Mouse (Mus musculus) neutrophil, adult 5-6 weeks (primary cell): ENCODE data around the gene Nectin1. TPM values are rescaled to one million over a fixed set of nuclear protein-coding genes. Genes with fewer than 3 reads are reported as not detected.

Source experiments
- ATAC-seq: fragments of 151-379, 151-347 bp; 2 replicates; pipeline ENCODE4 v1.8.0; 2017; ENCODE audit warnings: mild to moderate bottlenecking, moderate TSS enrichment; ENCODE audit not compliant: insufficient number of reproducible peaks, poor library complexity, low FRiP score, severe bottlenecking; ENCODE audit errors: extremely low read depth
- total RNA-seq: library from RNA; stranded (forward); fragments of 200-1000 nt; gene quantifications from 2 replicates; pipeline ENCODE4 v1.2.3, GENCODE M21; 2017

Nectin1 gene
- total RNA-seq, 1 experiment from 2014 or later = 2.6 TPM

- ATAC-seq = no peak
Observed at GRCm38 (mm10) chr9:43757225-43757624, 13.4 kb downstream of the Nectin1 start.

DNA sequence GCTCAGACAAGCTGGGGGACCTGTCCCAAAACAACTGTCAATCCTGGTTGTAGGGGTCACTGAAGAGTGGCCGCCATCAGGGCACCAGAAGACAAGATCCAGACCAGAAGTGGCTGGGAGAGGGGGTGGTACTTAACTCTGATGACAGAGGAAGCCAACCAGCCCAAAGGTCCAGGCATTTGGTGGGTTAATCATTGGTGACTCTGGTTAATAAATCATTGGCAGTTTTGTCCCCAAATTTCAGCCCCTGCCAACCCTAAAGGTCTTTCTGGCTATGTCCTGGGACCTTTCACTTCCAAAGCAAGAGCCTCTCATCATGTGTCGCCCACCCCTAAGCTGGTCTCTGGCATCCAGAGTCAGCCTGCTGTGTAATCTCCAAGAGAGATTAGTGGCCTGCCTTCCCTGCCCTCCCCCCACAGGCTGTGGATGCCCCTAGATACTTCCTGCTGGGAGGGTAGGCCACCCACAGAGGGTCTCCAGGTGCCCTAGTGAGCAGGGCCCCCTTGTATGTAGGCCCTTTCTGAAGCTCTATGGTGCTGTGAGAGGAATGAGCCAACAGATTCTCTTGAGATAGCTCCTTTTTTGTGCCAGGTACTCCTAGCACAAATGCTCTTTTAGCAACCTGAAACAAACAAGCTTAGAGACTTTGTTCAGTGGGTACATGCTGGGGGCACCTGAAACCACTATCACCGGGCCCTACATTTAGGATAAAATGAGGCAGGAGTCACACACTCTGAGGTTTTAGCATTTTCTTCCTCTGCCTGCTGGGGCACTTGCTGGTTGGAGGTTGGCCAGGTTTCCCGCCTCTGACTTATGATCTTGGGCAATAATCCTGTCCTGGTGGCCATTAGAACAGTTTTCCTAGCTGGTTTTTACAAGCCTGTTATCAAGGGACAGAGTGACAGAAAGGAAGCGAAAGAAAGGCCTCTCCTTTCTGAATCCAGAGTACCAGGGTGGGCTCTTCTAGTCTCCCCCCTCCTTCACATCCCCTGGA is 14.5 kb downstream of the Nectin1 start:
- no peak for ATAC-seq

GRCm38 (mm10) chr9:43760078-43760477 is 16.3 kb downstream of the Nectin1 start:
- no peak for ATAC-seq

GRCm38 (mm10) chr9:43761181-43761820 is 17.5 kb downstream of the Nectin1 start:
- no peak for ATAC-seq

DNA sequence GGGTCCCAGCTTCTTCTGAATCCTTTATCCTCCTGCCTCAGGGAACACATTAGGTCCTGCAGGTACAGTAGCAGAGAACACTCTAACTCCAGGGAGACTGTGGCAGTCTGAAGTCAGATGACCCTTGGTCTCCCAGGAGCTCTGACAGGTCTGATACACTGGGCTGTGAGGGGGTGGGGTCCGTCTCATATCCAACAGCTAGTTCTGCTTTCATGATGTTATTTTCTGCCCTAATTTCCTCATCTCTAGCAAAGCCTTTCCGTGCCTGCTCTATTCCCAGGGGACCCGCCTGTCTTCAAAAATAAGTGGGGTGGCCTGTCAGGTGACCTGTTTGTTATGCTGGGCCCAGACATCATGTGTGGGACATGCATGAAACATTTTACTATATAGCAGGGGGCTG is 18.2 kb downstream of the Nectin1 start:
- peak; percentile 20; the same call in 1 of the 2 replicates for ATAC-seq

DNA sequence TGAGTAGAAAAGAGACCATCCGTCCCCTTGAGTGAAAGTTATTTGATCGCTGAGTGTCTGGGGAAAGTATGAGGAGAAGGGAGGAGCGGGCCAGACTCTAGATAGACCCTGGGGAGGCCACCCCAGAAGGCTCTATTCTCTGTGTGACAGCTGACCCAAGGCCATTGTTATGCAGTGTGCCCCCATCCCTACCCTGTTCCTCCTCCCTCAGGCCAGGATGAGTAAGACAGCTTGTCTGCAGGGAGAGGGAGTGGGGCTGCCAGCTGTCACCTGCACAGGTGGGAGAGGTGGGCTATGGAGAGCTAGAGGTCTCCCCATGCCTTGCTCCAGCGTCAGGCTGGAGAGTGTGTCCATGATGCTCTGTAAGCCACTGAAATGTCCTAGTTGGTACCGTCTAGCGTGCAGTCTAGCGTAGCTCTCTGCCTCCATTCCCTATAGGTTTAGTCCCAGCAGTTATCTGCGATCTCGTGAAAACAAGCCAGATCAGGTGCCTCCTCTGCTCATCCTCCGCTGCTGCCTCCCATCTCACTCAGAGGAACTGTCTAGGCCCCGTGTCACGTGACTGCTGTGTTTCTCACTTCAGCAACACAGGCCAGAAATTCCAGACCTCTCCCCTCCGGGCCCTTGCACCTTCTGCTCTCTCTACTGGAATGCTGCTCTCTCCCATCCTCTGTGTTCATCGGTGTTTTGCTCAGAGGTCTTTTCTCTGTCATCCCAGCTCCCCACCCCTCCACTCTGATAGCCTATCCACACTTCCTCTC is 21.8 kb downstream of the Nectin1 start:
- no peak for ATAC-seq

DNA sequence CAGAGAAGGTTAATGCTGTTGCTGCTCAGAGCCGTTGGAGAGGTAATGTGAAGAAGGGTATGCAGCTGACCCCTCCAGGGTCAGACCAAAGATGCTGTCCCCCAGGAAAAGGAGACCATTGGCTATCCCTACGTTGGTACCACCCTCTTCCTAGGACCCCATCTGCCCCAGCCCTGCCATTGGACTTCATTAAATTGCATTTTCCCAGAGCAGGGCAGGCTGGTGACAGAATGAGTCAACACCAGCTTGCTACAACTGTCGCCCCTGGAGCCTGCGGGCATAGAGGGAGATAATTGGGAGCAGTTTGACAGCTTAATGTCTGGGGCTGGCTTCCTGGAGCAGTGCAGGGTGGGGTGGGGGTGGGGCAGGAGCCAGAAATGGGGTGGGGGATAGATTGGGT is 25.0 kb downstream of the Nectin1 start:
- ATAC-seq = no peak

GRCm38 (mm10) chr9:43769228-43769627 is 25.4 kb downstream of the Nectin1 start:
- no peak for ATAC-seq

DNA sequence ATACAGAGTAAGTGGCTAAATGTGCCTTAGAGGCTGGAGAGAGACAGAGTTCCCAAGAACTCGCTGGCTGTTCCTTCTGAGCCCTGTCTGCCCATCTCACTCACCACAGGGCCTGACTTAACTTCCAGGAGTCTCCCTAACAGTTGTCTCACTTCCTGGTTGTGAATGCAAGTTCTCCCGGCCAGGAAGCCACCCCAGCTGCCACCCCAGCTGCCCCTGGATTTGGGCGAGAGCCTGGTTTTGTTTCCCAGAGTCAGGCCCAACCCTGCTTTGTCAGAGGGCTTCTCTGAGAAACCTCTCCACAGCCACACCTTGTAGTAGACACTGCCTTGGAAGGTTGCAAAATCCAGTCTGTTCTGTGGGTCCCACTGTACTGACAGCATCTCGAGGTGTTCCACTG is 26.2 kb downstream of the Nectin1 start:
- no peak for ATAC-seq

DNA sequence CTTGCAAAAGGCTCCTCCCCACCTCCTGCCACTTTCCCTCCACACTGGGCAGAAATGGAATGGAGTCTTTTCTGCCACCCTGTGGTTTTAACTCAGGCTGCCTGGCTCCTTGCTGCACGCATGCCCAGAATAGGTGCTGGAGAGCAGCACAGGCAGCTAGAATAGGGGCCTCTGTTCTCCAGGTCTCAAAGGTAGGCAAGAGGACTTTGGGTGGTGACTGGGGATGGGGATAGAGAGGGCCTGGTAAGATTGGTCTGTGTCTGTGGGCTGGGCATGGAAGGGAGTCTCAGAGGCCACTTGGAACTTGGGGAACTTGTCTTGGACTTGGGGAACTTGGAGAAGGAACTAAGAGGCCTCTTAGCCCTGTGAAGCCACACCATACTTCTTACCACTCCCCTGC is 27.3 kb downstream of the Nectin1 start:
- ATAC-seq = no peak

GRCm38 (mm10) chr9:43772460-43772859 is 28.7 kb downstream of the Nectin1 start:
- ATAC-seq = no peak

DNA sequence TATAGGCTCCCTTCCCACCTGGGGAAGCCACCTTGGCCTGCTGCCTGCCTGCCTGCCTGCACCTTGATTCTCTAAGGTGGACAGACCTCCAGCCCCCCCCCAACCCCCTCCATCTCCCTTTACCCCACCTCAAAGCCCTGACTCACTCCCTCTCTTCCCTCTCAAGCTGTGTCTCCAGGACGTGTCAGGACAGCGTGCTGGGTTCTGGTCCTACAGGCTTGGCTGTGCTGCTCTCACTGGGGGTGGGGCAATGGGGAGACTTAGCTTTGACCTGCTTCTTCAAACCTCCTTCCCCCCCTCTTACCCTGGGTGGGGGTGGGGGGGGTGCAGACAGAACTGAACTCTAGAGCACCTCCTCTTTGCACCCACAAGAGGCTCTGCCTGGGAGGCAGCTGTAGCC is 29.7 kb downstream of the Nectin1 start:
- ATAC-seq = no peak

GRCm38 (mm10) chr9:43774427-43774826 is 30.6 kb downstream of the Nectin1 start:
- no peak for ATAC-seq

- ATAC-seq = no peak
Observed at GRCm38 (mm10) chr9:43776231-43776630, 32.4 kb downstream of the Nectin1 start.

- ATAC-seq = no peak
Observed at GRCm38 (mm10) chr9:43777362-43778360, 33.9 kb downstream of the Nectin1 start.

DNA sequence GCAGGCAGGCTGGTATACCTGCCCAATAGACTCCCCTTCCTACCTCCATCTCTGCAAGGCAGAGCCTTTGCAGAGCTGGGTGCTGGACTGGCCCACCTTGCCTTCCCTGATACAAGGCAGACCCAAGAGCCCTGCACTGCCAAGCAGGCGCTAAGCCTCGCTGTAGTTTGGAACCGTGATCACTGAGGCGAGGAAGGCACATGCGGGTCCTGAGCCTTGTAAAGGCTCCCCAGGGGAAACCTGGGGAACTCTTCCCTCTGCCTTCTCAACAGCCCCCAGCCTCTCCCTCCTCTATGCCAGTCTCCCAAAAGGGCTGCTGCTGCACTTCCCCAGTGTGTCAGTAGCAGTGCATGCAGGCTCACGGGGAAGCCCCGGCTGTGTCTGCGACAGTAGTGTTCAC is 37.1 kb downstream of the Nectin1 start:
- ATAC-seq = no peak; the same call in 1 of the 2 replicates

DNA sequence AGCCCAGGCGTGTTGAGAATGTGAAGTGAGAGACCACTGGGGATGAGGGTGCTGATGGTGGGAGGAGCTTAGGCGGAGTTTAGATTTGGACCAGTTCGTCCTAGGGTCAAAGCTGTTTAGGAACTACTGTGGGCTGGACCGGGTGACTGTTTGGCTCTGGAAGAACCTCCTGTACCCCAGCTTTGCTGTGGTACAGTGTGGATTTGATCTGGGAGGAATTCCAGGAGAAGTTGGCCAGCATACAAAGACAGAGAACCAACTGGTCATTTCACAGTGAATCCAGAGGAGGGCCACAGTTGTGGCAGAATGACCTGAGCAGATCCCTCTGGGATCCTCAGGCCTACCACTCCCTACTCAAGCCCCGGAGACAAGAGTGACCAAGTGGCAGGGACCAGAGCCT is 38.6 kb downstream of the Nectin1 start:
- no peak for ATAC-seq

DNA sequence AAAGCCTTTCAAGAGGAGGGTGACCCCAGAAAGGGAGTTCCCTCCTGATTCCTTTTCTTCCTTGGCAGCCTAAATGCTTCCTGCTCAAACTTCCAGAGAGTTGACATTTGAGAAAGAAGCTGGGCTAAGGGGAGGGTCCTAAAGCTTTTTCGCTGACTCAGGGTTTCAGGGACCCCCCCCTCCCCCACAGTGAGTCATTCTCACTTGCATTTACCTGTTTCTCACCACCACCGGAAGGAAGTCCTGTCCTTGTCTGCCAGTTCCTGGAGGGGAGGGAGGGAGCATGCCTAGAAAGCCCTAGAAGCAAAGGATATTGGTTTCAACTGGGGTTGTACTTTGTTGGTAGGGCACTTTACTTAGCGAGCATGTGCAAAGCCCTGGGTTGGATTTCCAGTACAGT is 40.2 kb downstream of the Nectin1 start:
- ATAC-seq = no peak
